Mouse (Mus musculus) Muller cell, postnatal 12 days (primary cell): ENCODE measurements around the gene Myo7a.

ENCODE experiments used
- DNase-seq: peaks from one replicate; pipeline ENCODE4 v3.0.0-alpha.2; 2015; ENCODE audit errors: inconsistent ontology term

Myo7a gene

DNA sequence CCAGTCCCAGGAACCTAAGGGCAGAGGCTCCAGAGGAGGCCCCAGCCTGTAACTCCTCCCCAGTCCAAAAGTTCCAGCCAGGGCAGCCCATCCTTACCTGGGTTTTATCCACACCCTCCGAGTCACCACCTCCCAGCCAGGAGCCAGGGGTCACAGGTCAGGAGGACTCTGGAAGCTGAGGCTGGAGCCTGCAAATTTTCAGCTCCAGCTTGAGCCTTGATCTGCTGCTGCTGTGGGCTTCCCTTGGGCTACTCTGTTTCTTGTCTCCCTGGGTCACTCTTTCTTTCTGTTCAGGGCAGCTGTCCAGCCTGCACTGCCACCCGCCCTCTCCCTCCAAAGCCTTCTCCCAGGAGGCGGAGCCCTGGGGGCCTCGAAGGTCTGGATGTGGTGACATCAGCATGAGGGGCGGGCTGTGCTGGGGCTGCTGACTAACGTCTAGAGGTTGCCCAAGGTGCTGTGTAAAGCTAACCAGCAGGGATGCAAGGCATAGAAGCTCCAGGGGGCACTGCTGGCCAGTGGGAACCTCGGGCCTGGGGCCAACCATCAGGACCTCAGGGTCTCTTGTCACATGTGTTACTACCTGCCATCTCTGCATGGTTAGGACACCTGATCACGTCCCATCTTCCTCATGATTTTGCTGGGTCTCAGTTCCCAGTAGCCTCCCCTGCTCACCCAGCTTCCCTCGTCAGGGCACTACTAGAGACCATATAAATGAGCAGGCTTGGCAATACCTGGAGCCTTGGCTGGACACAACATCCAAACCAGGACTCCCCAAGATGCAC lies at the start of gene Myo7a:
Gene Myo7a (minus strand): TSS at position 346 of the 782 bp plus-strand sequence.
- DNase-seq: peak; percentile 88

- peak; percentile 79 for DNase-seq
Observed at GRCm38 (mm10) chr7:98164999-98165528, 45.7 kb upstream of the Myo7a start.

DNA sequence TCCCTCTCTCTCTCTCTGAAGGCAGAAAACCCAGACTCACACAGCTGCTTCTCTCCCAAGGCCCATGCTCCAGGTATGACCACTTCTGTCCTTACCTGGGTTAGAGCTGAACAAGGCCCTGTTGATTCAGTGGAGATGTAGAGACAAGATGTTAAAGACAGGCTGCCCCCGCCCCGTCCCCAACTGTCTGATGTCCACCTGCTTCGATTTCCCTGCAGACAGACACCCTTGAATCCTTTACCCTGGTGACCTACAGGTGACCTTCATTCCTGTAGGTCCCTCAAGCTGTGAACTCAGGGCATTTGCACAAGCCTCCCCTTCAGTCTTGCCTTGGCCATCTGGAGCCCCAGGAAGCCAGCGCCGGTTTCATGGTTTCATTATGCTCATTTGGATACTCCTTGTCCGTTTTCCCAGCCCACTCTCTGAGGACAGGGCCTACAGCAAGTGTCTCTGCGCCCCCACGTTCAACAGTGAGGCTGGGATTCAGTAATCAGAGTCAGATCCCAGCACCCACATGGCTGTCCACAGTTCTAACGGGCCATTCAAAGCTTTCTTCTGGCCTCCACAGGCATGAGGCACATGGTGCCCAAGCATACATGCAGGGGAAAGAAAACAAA lies 45.2 kb upstream of the Myo7a start:
- DNase-seq: no peak

- no peak for DNase-seq
Observed at GRCm38 (mm10) chr7:98163700-98164099, 44.4 kb upstream of the Myo7a start.

DNA sequence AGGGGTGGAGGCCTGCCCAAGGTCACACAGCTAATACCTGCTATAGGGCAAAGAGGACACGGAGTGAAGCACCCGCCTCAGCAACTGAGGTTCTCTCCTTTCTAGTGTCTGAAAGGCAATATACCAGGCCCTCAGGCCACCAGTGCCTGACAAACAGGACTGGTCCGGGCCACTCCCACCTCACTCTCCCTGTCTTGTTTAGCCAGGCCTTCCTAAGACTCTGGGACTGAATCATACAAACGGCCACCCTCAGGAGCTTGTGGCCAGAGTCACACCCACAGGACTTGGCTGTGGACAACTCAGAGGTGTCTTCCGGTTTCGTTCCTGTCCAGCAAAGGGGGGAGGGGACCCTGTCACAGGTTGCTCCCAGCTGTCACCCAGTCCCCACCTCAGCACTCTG lies 42.9 kb upstream of the Myo7a start:
- no peak for DNase-seq

GRCm38 (mm10) chr7:98160041-98160740 lies 40.9 kb upstream of the Myo7a start:
- no peak for DNase-seq

GRCm38 (mm10) chr7:98158481-98158880 lies 39.2 kb upstream of the Myo7a start:
- DNase-seq: no peak

GRCm38 (mm10) chr7:98157636-98158332 lies 38.5 kb upstream of the Myo7a start:
- no peak for DNase-seq

DNA sequence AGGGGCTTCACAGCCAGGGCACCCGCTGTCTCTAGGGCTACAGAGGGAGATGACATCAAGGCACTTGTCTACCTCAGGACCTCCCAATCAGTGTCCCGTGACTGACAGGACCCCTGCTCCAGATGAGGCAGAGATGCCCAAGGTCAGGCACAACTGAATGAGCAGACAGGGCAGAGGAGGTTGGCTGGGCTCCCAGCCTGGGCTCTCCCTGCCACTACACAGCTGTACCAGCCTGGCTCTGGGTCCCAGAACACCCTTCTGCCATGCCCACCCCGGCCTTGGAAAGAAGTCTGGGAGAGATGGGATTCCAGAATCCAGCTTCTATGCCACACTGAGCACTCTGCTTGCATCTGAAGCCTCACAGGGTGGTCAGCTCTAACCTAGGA lies 36.9 kb upstream of the Myo7a start:
- DNase-seq: no peak

- peak; percentile 39 for DNase-seq
Observed at GRCm38 (mm10) chr7:98155546-98156279, 36.4 kb upstream of the Myo7a start.

DNA sequence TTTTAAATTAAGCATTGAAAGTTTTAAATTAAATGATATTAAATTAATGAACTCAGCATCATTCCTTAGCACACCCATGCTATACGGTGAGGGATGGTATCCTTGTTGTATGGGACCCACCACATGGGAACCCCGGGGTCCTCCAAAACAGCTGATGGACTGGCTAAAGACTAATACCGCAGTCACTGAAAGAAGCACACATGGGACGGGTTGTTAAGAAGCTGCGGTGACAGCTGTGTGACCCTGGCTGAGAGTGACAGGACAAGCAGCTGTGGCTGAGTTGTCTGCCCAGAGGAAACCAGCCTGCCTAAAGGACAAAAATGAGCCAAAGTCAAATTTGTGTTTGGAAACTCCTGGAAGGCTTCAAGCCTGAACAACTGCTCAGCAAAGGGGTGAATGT lies 34.6 kb upstream of the Myo7a start:
- DNase-seq: no peak

- no peak for DNase-seq
Observed at GRCm38 (mm10) chr7:98153345-98153744, 34.0 kb upstream of the Myo7a start.

- no peak for DNase-seq
Observed at GRCm38 (mm10) chr7:98152400-98152799, 33.1 kb upstream of the Myo7a start.

GRCm38 (mm10) chr7:98150525-98150924 lies 31.2 kb upstream of the Myo7a start:
- no peak for DNase-seq

DNA sequence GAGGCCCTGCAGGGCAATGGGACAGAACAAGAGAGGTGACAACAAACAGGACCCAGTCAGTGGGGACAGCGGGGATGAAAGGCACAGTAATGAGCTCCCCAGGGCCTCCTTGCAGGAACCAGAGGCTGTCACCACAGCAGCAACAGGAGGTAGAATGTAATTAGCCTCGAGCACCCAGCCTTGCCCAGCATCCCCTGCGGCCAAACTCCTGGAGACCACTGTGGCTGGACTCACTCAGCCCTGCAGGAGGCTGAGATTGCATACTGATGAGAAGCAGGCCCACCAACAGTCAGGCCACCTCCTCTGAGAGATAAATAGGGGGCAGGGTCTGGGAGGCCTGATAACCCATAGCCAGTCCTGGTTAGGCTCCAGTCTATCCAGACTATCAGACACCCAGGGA lies 30.5 kb upstream of the Myo7a start:
- DNase-seq: no peak

GRCm38 (mm10) chr7:98148721-98149407 lies 29.5 kb upstream of the Myo7a start:
- no peak for DNase-seq

GRCm38 (mm10) chr7:98147766-98148165 lies 28.4 kb upstream of the Myo7a start:
- DNase-seq: no peak

- DNase-seq: no peak
Observed at GRCm38 (mm10) chr7:98146447-98146845, 27.1 kb upstream of the Myo7a start.

DNA sequence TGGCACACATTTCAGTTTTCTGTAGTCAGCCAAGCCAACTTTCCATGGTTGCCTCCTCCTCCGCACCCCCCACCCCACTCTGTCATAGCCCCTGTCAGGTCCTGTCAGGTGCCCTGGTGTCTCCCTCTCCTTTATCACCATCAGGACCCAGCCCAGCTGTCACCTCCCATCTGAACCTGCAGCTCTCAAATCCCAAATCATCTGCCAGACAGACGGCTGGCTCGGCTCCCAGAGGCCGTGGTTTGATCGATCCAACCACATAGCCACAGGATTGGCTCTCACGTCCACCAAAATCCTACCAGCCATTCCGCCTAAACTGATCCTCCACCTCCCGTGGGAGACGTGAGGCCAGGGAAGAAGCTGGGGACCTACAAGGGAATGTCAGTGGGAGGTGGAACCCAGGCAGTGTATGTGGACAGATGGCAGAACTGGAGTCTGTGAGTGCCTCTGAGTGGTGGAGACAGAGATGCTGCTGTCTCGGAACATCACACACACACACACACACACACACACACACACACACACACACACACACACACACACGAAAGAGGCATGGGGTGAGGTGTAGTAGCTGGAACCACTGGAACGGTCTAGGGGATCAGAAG lies 26.6 kb upstream of the Myo7a start:
- DNase-seq: peak; percentile 65

- no peak for DNase-seq
Observed at GRCm38 (mm10) chr7:98145402-98145801, 26.1 kb upstream of the Myo7a start, which contains the start of gene Omp. Gene Omp, minus strand, starts transcription at chr7:98145502.
